Mouse (Mus musculus) bone marrow macrophage, adult 2 months (primary cell): ENCODE results near the gene Akt1. TPM values are rescaled to one million over a fixed set of nuclear protein-coding genes. Genes with fewer than 3 reads are reported as not detected.

Experiments
- H3K27ac ChIP-seq: 2 replicates; pipeline ENCODE4 v1.5.1; 2012; ENCODE audit warnings: low read depth, low read length; ENCODE audit not compliant: insufficient read depth
- H3K4me1 ChIP-seq: 2 replicates; pipeline ENCODE4 v1.6.1; 2012; ENCODE audit warnings: low read length; ENCODE audit not compliant: control insufficient read depth, insufficient read depth
- H3K4me3 ChIP-seq: 2 replicates; pipeline ENCODE4 v1.5.1; 2012; ENCODE audit warnings: mild to moderate bottlenecking, low read length, moderate library complexity; ENCODE audit not compliant: insufficient read depth
- CTCF ChIP-seq: IDR thresholded peaks from 2 replicates; pipeline ENCODE4 v1.5.1; 2012; ENCODE audit warnings: low read depth, mild to moderate bottlenecking, low read length, moderate library complexity
- POLR2A ChIP-seq: IDR thresholded peaks from 2 replicates; pipeline ENCODE4 v1.6.1; 2012; ENCODE audit warnings: mild to moderate bottlenecking, low read depth, low read length, borderline replicate concordance
- polyA plus RNA-seq: library from polyadenylated mRNA; stranded (reverse); fragments of >200 nt; gene quantifications from 2 replicates; pipeline ENCODE4 v1.2.4, GENCODE M21; 2012; ENCODE audit not compliant: missing spikeins, insufficient read depth, insufficient read length

The Akt1 gene
- polyA plus RNA-seq, 1 experiment: 176 TPM

GRCm38 (mm10) chr12:112688458-112688857 lies 13.8 kb upstream of the Akt1 start:
- TF ChIP-seq POLR2A: no peak
- TF ChIP-seq CTCF: no peak
- Histone ChIP-seq H3K27ac (peak overlapping the region; percentile 49), H3K4me1 (peaks cover 30% of the 10 kb centered on the region), H3K4me3 (peak overlapping the region; percentile 56)

- Histone ChIP-seq H3K4me3 (no peak overlapping the region), H3K27ac (no peak overlapping the region), H3K4me1 (peaks cover 6% of the 10 kb centered on the region)
- TF ChIP-seq CTCF (no peak), POLR2A (no peak)
These were observed 8.7 kb upstream of the Akt1 start for GRCm38 (mm10) chr12:112683351-112683750.

- Histone ChIP-seq H3K4me3 (peak overlapping the region; percentile 77), H3K27ac (no peak overlapping the region), H3K4me1 (no peaks in the 10 kb centered on the region)
- TF ChIP-seq CTCF: no peak
- TF ChIP-seq POLR2A: no peak
These were observed 4.6 kb upstream of the Akt1 start for GRCm38 (mm10) chr12:112679027-112679996.

DNA sequence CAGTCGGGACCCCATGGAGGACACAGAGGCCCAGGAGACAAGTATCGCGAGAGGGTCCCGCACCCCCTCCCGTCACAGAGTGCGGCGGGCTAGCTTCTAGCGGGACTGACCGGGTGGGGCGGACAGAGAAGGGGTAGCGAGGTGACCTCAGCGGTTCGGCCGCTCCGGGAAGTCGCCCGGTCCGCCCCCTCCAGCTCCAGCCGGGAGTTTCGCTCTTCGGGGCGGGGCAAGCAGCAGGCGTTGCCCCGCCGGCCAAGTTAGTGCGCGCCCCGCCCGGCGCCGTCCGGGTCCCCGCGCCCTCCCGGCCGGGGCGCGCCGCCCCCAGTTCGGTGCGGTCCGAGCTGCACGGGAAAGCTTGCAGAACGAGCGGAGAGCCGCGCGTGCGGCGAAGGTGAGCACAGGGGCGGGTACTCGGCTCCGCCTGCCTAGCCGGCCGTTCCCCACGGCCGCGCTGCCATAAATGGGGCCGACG lies 3.9 kb upstream of the Akt1 start, which contains the start of gene Zbtb42:
Gene Zbtb42 (plus strand): TSS at position 274 of the 472 bp plus-strand sequence.
- H3K4me3 ChIP-seq: peak within 1 kb of the TSS; percentile 77
- no peaks in the 10 kb centered on the region for H3K4me1 ChIP-seq
- TF ChIP-seq CTCF: no peak
- TF ChIP-seq POLR2A: no peak
- no peak within 1 kb of the TSS for H3K27ac ChIP-seq

DNA sequence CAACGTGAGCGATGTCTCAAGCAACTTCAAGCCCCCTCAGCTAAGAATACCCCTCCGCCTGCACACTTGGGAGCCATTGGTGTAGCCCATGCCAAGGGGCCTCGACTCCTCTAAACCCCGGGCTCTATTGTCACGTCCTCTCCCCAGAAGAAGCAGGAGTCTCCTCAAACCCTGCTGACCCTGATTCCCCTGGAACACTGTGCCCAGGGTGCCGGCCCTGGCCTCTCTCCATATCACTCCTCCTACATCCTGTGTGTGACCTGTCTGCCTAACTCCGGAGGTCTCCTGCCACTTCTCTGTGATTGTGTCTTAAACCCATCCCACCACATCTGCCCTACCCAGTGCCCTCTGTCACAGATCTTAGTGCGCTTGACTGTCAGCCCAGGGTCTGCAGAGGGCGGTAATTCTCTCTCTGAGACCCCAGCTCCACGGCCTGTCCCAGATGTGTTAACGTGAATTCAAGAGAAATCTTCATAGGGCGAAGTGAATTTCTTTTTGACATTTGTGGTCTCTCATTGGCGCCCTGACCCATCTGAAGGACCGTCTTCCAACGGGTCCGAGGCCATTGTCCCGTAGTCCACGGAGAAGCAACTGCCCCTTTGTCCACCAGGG lies 3.4 kb upstream of the Akt1 start:
- H3K4me1 ChIP-seq: no peaks in the 10 kb centered on the region
- no peak overlapping the region for H3K27ac ChIP-seq
- peak overlapping the region; percentile 77 for H3K4me3 ChIP-seq
- TF ChIP-seq POLR2A: no peak
- no peak for TF ChIP-seq CTCF

- H3K27ac ChIP-seq: no peak overlapping the region
- H3K4me1 ChIP-seq: peaks cover 6% of the 10 kb centered on the region
- no peak overlapping the region for H3K4me3 ChIP-seq
These were observed 2.4 kb upstream of the Akt1 start for GRCm38 (mm10) chr12:112677076-112677475.

GRCm38 (mm10) chr12:112675245-112676035 lies 756 bp upstream of the Akt1 start:
- peak; percentile 61 for TF ChIP-seq CTCF
- TF ChIP-seq POLR2A: no peak
- Histone ChIP-seq H3K4me3 (peak overlapping the region; percentile 93), H3K27ac (peak overlapping the region; percentile 88), H3K4me1 (peaks cover 22% of the 10 kb centered on the region)

More at GRCm38 (mm10) chr12:112677076-112677475, 2.4 kb upstream of the Akt1 start:
- no peak for TF ChIP-seq POLR2A

DNA sequence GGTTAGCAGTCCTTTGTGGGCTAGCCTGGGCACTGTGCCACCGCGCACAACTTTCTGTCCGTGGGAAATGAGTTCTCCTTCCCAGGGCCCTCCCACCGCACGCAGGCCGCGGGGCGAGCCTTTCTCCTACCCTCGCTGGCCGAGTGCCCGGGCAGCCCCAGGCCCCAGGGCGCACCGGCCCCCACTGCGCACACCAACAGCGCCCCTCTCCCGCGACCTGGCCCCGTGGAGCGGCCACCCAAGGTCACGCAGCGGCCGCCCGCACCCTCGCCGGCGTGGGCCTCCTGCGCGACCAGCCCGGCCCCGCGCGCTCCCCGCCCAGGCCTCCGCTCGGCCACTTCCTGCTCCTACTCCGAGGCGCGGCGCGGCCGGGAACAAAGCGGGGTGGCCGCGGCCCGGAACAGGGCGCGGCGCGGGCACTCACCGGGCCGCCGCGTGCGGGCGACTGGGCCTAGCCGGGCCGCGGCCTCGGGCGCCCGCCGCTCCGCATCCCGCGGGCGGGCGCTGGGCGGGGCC lies 1.1 kb downstream of the Akt1 start:
- H3K4me1 ChIP-seq: peaks cover 40% of the 10 kb centered on the region
- no peak for TF ChIP-seq POLR2A
- no peak for TF ChIP-seq CTCF
- H3K27ac ChIP-seq: peak overlapping the region; percentile 80
- peak overlapping the region; percentile 93 for H3K4me3 ChIP-seq

GRCm38 (mm10) chr12:112672744-112673575 lies 1.7 kb downstream of the Akt1 start:
- Histone ChIP-seq H3K4me1 (peaks cover 46% of the 10 kb centered on the region), H3K4me3 (peak overlapping the region; percentile 93), H3K27ac (peak overlapping the region; percentile 80)
- TF ChIP-seq POLR2A: no peak
- TF ChIP-seq CTCF: no peak
